Mouse (Mus musculus): ENCODE data around the gene Ppp4r3b.

DNA sequence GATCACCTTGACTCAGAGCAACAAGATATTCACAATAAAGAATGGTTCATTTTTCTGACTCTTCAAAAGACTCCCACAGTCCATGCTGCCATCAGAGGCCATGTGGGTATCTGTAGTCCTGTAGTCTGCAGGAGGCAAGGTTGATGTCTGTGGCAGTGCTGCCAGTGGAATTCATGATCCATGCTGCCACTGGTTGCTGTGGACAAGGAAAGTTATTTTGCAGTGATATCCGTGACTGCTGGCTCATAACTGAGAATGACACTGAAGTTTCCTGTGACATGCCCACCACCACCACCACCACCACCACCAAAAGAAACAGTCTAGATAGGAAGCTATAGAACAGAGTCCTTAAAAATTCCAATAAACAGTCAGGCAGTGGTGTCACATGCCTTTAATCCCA is 82.0 kb downstream of the Ppp4r3b start:
- TF ChIP-seq CTCF (IDR thresholded peaks at IDR 0.05; ENCODE audit: insufficient read depth, low read length) (no peak), POLR2A (IDR thresholded peaks at IDR 0.05; ENCODE audit: borderline replicate concordance, extremely low read depth, low read depth, low read length) (no peak)
